Mouse (Mus musculus): Measurements from ENCODE around the gene Cbarp.

Cbarp gene

GRCm38 (mm10) chr10:80161522-80162242 lies 21.0 kb upstream of the Cbarp start:
- peak overlapping the region; percentile 61 for H3K4me3 ChIP-seq (replicated peaks; ENCODE audit: low read length)
- H3K9me3 ChIP-seq (ENCODE audit: low read length), result no peaks in the 10 kb centered on the region
- TF ChIP-seq CTCF (conservative IDR thresholded peaks at IDR 0.05; ENCODE audit: low read length), result no peak
- no peak for TF ChIP-seq NANOG (IDR thresholded peaks at IDR 0.05; ENCODE audit: borderline replicate concordance, low read length)
- TF ChIP-seq POU5F1 (IDR thresholded peaks at IDR 0.05; ENCODE audit: borderline replicate concordance, low read length), result no peak
- H3K4me1 ChIP-seq (replicated peaks; ENCODE audit: low read depth, low read length), result peaks cover 93% of the 10 kb centered on the region
- H3K36me3 ChIP-seq (ENCODE audit: insufficient read depth, low read length), result peaks cover 10% of the 10 kb centered on the region
- H3K27me3 ChIP-seq (ENCODE audit: insufficient read depth, low read length), result no peaks in the 10 kb centered on the region

DNA sequence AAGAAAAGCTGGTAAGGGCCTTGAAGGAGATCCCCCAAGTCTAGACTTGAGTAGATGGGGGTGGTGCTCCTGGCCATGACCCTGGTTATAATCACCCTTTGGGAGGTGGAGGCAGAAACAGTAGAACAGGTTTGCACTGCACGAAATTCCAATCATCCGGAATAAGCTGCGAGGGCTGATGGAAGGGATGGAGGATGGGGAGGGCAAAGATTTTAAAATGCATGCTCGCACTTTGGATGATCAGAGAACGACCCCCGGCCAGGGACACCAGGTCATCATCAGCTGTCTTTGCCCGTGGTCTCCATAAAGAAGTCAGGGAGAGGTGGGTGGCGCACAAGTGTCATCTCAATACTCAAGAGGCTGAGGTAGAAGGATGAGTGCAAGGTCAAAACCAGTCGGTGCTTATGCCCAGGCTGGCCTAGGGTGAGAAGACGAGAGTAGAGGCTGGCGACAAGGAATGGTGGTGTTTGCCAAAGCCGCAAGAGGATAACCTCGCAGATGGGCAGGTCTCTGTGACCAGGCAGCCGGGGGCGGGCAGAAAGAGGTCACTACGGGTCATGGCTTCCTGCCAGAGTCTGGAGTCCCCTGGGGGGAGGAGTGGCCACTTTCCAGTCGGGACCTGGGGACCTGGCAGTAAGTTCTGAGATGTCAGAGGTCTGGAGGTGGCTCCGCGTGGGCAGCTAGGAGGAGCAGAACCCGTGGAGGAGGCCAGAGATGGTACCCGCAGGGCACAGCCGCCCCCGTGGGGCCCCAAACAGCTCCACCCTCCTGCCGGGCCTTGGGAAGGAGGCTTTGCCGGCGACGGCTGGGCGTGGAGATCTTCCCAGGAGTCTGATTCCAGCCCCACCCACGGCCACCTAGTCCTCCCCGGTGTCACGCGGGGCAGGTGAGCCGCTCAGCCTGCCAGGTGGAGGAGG lies 20.1 kb upstream of the Cbarp start:
- TF ChIP-seq NANOG (IDR thresholded peaks at IDR 0.05; ENCODE audit: borderline replicate concordance, low read length), result no peak
- TF ChIP-seq POU5F1 (IDR thresholded peaks at IDR 0.05; ENCODE audit: borderline replicate concordance, low read length), result no peak
- TF ChIP-seq CTCF (conservative IDR thresholded peaks at IDR 0.05; ENCODE audit: low read length), result no peak
- Histone ChIP-seq H3K4me1 (replicated peaks; ENCODE audit: low read depth, low read length) (peaks cover 93% of the 10 kb centered on the region), H3K4me3 (replicated peaks; ENCODE audit: low read length) (peak overlapping the region; percentile 81), H3K27me3 (ENCODE audit: insufficient read depth, low read length) (no peaks in the 10 kb centered on the region), H3K36me3 (ENCODE audit: insufficient read depth, low read length) (peaks cover 20% of the 10 kb centered on the region), H3K9me3 (ENCODE audit: low read length) (no peaks in the 10 kb centered on the region)

DNA sequence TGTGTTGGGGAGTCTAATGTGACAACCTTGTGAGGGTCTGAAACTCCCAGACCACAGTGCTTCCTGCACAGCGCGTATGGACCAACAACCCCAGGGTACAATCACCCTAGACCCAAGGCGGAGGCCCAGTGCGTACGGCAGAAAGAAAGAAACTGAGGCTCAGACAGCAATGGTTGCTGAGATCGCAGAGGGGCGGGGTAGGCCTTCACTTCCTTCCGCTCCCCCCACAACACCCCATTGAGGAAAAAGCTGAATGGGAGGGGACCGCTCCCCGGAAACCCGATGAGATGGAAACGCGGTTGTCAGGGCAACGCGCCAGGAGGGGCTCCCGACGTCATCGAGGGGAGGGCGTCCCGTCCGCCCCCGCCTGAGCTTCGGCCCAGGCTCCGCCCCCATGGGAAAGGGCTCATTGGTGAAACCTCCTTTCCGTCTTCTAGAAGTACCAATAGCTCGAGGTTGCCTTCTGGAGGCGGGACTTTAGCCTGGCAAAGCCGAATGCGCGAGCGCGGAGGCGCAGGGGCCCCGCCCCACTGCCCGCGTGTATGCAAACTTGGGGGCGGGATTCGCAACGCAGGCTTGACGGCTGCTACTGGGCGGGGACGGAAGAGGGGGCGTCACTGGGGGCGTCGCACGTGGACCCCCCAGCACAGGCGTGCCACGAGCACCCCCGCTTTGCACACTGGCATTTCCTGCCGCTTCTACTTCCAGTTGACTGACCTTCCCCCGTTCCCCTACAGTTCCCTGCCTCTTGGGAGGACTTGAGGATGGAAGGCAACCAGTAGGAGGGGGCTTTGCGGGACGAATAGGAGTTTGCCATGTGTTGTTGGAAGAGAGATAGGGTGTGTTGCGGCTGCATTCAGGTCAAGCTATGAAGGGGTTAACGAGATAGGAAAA lies 19.2 kb upstream of the Cbarp start:
- H3K9me3 ChIP-seq (ENCODE audit: low read length), result no peaks in the 10 kb centered on the region
- H3K4me3 ChIP-seq (replicated peaks; ENCODE audit: low read length), result peak overlapping the region; percentile 81
- no peak for TF ChIP-seq POU5F1 (IDR thresholded peaks at IDR 0.05; ENCODE audit: borderline replicate concordance, low read length)
- no peak for TF ChIP-seq NANOG (IDR thresholded peaks at IDR 0.05; ENCODE audit: borderline replicate concordance, low read length)
- TF ChIP-seq CTCF (conservative IDR thresholded peaks at IDR 0.05; ENCODE audit: low read length), result no peak
- no peaks in the 10 kb centered on the region for H3K27me3 ChIP-seq (ENCODE audit: insufficient read depth, low read length)
- H3K4me1 ChIP-seq (replicated peaks; ENCODE audit: low read depth, low read length), result peaks cover 93% of the 10 kb centered on the region
- peaks cover 29% of the 10 kb centered on the region for H3K36me3 ChIP-seq (ENCODE audit: insufficient read depth, low read length)

GRCm38 (mm10) chr10:80159021-80159560 lies 18.5 kb upstream of the Cbarp start:
- H3K36me3 ChIP-seq (ENCODE audit: insufficient read depth, low read length), result peaks cover 36% of the 10 kb centered on the region
- no peaks in the 10 kb centered on the region for H3K27me3 ChIP-seq (ENCODE audit: insufficient read depth, low read length)
- peaks cover 93% of the 10 kb centered on the region for H3K4me1 ChIP-seq (replicated peaks; ENCODE audit: low read depth, low read length)
- peak overlapping the region; percentile 64 for H3K4me3 ChIP-seq (replicated peaks; ENCODE audit: low read length)
- no peak for TF ChIP-seq POU5F1 (IDR thresholded peaks at IDR 0.05; ENCODE audit: borderline replicate concordance, low read length)
- no peak for TF ChIP-seq CTCF (conservative IDR thresholded peaks at IDR 0.05; ENCODE audit: low read length)
- TF ChIP-seq NANOG (IDR thresholded peaks at IDR 0.05; ENCODE audit: borderline replicate concordance, low read length), result no peak
- no peaks in the 10 kb centered on the region for H3K9me3 ChIP-seq (ENCODE audit: low read length)

DNA sequence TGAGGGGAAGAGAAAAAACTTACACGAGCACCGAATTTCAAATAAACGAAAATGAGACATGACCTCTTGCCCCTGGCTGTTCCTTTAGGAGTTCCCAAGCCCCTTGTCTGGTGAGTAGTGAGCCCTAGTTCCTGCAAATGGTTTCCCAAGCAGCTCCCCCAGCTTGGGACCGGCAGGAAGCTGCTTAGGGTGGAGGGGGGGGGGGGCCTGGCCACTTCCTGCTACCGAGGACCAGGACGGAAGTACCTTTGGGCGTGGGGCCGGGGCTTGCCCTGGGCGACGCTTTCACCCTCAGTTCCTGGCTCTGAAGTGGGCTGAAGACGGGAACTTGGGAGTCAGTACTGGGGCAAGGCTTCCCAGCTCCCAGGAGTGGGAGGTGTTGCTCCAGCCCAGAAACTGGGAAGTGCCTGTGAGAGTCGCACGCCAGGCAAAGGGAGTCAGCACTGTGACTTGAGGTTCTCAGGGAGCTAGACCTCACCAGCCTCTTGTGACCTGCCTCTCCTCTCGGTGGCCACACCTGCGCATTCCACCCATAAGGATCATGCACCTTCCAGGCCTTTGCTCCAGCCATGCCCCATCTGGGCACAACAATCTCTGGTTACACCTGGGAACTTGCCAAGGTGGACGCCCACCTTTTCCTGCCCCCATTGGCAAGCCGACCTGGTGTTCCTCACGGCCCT lies 17.8 kb upstream of the Cbarp start:
- TF ChIP-seq CTCF (conservative IDR thresholded peaks at IDR 0.05; ENCODE audit: low read length) (no peak), POU5F1 (IDR thresholded peaks at IDR 0.05; ENCODE audit: borderline replicate concordance, low read length) (no peak), NANOG (IDR thresholded peaks at IDR 0.05; ENCODE audit: borderline replicate concordance, low read length) (no peak)
- Histone ChIP-seq H3K4me3 (replicated peaks; ENCODE audit: low read length) (peak overlapping the region; percentile 64), H3K4me1 (replicated peaks; ENCODE audit: low read depth, low read length) (peaks cover 93% of the 10 kb centered on the region), H3K27me3 (ENCODE audit: insufficient read depth, low read length) (no peaks in the 10 kb centered on the region), H3K9me3 (ENCODE audit: low read length) (no peaks in the 10 kb centered on the region), H3K36me3 (ENCODE audit: insufficient read depth, low read length) (peaks cover 42% of the 10 kb centered on the region)

GRCm38 (mm10) chr10:80157141-80157929 lies 16.7 kb upstream of the Cbarp start:
- H3K9me3 ChIP-seq (ENCODE audit: low read length), result no peaks in the 10 kb centered on the region
- peaks cover 93% of the 10 kb centered on the region for H3K4me1 ChIP-seq (replicated peaks; ENCODE audit: low read depth, low read length)
- peaks cover 54% of the 10 kb centered on the region for H3K36me3 ChIP-seq (ENCODE audit: insufficient read depth, low read length)
- no peaks in the 10 kb centered on the region for H3K27me3 ChIP-seq (ENCODE audit: insufficient read depth, low read length)
- no peak overlapping the region; the same call in 1 of the 2 replicates for H3K4me3 ChIP-seq (replicated peaks; ENCODE audit: low read length)
- TF ChIP-seq POU5F1 (IDR thresholded peaks at IDR 0.05; ENCODE audit: borderline replicate concordance, low read length), result no peak
- TF ChIP-seq NANOG (IDR thresholded peaks at IDR 0.05; ENCODE audit: borderline replicate concordance, low read length), result no peak
- TF ChIP-seq CTCF (conservative IDR thresholded peaks at IDR 0.05; ENCODE audit: low read length), result no peak

DNA sequence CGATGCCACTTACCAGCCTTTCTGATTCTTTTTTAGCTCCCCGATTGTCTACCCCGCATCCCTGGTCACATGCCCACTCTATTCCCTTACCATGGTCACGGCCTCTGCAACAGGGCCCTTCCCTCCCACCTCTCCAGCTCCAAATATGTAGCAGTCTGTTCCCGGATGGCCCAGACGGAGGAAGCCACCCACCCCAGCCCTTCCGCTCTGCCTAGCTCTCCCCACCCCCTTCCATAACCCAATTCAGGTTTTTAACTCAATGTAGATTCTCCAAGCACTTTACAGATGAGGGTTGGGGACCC lies 16.1 kb upstream of the Cbarp start:
- no peaks in the 10 kb centered on the region for H3K9me3 ChIP-seq (ENCODE audit: low read length)
- H3K4me3 ChIP-seq (replicated peaks; ENCODE audit: low read length), result peak overlapping the region; percentile 20; the same call in 1 of the 2 replicates
- TF ChIP-seq POU5F1 (IDR thresholded peaks at IDR 0.05; ENCODE audit: borderline replicate concordance, low read length) (no peak), CTCF (conservative IDR thresholded peaks at IDR 0.05; ENCODE audit: low read length) (no peak), NANOG (IDR thresholded peaks at IDR 0.05; ENCODE audit: borderline replicate concordance, low read length) (no peak)
- peaks cover 60% of the 10 kb centered on the region for H3K36me3 ChIP-seq (ENCODE audit: insufficient read depth, low read length)
- H3K27me3 ChIP-seq (ENCODE audit: insufficient read depth, low read length), result no peaks in the 10 kb centered on the region
- peaks cover 93% of the 10 kb centered on the region for H3K4me1 ChIP-seq (replicated peaks; ENCODE audit: low read depth, low read length)

All from E14TG2a.4 (cell line).